Mouse (Mus musculus) hindbrain, embryonic 10.5 days (tissue): ENCODE results near the gene Lbh. TPM values are rescaled to one million over a fixed set of nuclear protein-coding genes. Genes with fewer than 3 reads are reported as not detected.

Source experiments
- DNase-seq: peaks from one replicate; pipeline ENCODE4 v3.0.0-alpha.2; 2017; ENCODE audit warnings: low spot score
- H3K27ac ChIP-seq: fragments of 300-500 bp; sonication (generic); 2 replicates; pipeline ENCODE4 v1.5.1; 2016; ENCODE audit warnings: mild to moderate bottlenecking, moderate library complexity
- H3K27me3 ChIP-seq: fragments of 300-500 bp; sonication (generic); 2 replicates; pipeline ENCODE4 v1.6.1; 2016; ENCODE audit warnings: mild to moderate bottlenecking; ENCODE audit not compliant: poor library complexity, insufficient read depth, severe bottlenecking
- H3K36me3 ChIP-seq: fragments of 300-500 bp; sonication (generic); 2 replicates; pipeline ENCODE4 v1.6.1; 2016; ENCODE audit warnings: mild to moderate bottlenecking, moderate library complexity
- H3K4me1 ChIP-seq: fragments of 300-500 bp; sonication (generic); replicated peaks from 2 replicates; pipeline ENCODE4 v1.6.1; 2016; ENCODE audit warnings: mild to moderate bottlenecking
- H3K4me3 ChIP-seq: fragments of 300-500 bp; sonication (generic); 2 replicates; pipeline ENCODE4 v1.5.1; 2016; ENCODE audit warnings: mild to moderate bottlenecking, moderate library complexity
- H3K9me3 ChIP-seq: fragments of 300-500 bp; sonication (generic); 2 replicates; pipeline ENCODE4 v1.6.1; 2016; ENCODE audit warnings: mild to moderate bottlenecking, moderate library complexity
- WGBS: fragments of 180-500 bp; shearing (Covaris S2); methylation state at CpG from one replicate; pipeline ENCODE4 v1.1.7; 2016; 5-methylcytosine and 5-hydroxymethylcytosine counted together
- polyA plus RNA-seq: library from polyadenylated mRNA; unstranded; fragments of >200 nt; fragmentation: Nextera tagmentation; extraction: Ambion mirVana; gene quantifications from 2 replicates; pipeline ENCODE4 v1.2.1, GENCODE M21; 2016

Gene Lbh
- polyA plus RNA-seq, 1 experiment from 2014 or later: 2.6 TPM

DNA sequence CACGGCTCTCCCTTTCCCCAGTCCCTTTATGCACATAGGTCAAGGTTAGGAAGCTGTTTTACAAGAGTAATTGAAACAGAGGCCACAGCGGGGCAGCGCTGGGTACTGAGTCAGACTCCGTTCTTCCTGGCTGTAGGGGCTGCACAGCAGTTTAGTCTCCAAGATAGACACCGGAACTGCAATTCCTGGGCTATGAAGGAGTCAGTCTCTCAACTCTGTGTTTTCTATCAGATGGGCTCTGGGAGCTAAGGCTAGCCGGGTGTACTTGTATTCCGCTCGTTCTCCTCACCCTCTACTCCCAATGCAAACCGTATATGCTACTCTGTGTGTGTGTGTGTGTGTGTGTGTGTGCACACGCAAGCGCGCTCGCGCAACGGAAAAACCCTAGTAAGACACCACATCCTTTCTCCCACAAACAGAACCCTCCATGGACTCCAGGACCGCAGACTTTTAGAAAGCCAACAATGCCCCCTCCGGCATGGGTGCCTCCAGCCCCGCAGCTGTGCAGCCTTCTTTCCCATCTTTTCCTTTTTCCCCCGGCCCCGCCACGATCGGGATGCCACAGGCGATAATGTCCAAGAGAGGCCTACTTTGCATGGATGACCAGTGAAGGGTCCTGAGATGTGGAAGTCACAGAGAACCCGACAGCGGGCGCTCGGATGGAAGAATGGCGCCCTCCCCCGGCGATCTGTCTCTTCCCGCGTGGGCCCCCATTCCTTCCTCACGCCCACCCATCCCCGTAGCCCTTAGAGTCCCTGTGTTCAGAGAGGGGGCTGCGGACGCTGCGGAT is 669 bp upstream of the Lbh start:
- no peaks in the 10 kb centered on the region for H3K9me3 ChIP-seq
- WGBS: 1% methylated on average over 37 of the region's 37 CpGs
- peak overlapping the region; percentile 96 for H3K27ac ChIP-seq
- peak overlapping the region; percentile 82 for H3K4me3 ChIP-seq
- peak; percentile 72 for DNase-seq
- H3K36me3 ChIP-seq: peaks cover 16% of the 10 kb centered on the region
- peaks cover 46% of the 10 kb centered on the region for H3K4me1 ChIP-seq
- H3K27me3 ChIP-seq: peaks cover 12% of the 10 kb centered on the region

DNA sequence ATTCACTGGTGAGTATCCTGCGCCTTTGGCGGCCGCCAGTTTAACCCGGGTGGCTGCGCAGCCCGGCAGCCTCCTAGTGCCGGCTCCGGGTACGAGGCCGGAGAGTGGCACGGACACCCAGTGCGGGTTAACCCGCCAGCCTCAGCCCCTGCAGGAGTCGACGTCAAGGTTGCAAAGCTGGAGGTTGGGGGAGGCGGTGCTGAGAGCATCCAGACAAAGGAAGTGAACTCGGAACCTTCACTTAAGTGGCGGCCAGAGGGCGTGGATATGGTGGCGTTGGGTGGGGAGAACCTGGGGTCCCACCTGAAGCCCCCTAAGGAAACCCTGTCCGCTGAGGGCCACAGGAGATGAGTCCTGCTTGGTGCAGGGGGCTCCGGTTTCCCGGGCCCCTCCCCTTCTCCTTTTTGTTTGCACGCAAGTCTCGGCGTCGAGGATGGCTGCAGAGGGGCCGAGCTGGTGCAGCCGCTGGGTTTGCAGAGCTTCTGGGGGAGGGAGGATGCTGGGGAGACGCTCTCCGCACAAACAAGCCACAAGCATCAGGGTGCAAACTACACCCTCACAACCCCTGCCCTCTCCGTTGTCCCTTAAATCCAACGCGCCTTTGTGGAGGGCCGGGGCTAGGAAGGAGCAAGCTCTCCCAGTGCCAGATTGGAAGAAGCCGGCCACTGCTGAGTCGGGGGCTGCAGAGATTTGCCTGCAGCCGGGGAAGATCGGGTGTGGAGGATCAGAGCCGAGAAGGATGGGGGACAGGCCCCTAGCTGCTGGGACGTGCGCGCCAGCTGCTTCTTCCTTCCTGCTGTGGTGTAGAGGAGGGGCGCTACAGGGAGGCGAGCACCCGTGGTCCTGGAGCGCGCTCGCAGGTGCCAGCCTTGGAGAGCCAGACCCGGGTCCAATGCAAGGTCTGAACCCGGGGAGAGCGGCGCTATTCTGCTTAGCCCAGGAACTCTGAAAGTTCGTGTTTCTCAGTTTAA is 751 bp downstream of the Lbh start:
- under 1% methylated on average over 54 of the region's 54 CpGs for WGBS
- H3K9me3 ChIP-seq: no peaks in the 10 kb centered on the region
- H3K27ac ChIP-seq: peak overlapping the region; percentile 96
- peaks cover 56% of the 10 kb centered on the region for H3K4me1 ChIP-seq
- H3K4me3 ChIP-seq: peak overlapping the region; percentile 82
- peak; percentile 79 for DNase-seq
- H3K27me3 ChIP-seq: peaks cover 12% of the 10 kb centered on the region
- H3K36me3 ChIP-seq: peaks cover 30% of the 10 kb centered on the region

DNA sequence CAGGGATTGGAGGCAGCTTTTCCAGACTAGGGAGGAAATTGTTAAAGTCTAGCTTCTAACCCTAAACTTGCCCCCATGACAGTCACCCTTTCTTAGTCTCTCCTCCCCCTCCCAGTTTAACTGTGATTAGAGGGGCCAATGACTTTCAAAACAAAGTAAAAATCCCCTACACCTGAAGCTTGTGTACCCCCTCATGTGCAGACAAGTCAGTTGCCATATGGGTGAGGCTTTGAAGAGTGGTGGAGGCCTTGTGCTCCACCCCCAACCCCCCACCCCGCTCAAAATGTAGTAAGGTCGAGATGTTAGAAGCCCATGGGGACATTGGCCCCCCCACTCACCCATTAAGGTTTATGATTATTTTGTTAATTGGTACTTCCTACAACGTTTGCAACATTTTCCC is 1.5 kb downstream of the Lbh start:
- Histone ChIP-seq H3K36me3 (peaks cover 38% of the 10 kb centered on the region), H3K4me1 (peaks cover 62% of the 10 kb centered on the region), H3K27me3 (peaks cover 12% of the 10 kb centered on the region), H3K9me3 (no peaks in the 10 kb centered on the region), H3K27ac (peak overlapping the region; percentile 96), H3K4me3 (peak overlapping the region; percentile 82)
- DNase-seq: no peak
- 9% methylated on average over 3 of the region's 3 CpGs for WGBS

DNA sequence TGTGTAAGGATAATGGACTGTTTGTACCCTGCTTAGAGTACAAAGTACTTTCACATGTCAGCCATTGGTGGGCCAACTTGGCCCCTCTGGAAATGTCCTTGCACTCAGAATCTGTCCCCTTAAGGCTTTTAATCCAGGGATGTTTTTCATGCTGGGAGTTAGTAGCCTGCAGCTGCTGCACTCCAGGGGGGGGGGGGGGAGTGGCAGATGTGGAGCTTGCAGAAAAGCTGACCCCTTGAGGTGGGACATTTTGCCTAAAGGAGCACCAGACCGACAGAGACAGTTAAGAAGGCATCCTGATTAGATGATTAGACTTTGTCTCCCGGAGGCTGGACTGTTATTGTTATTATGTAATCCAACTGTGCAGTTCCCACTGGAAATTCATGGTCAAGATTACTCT is 2.3 kb downstream of the Lbh start:
- Histone ChIP-seq H3K36me3 (peaks cover 46% of the 10 kb centered on the region), H3K27ac (peak overlapping the region; percentile 35; the same call in 1 of the 2 replicates), H3K9me3 (no peaks in the 10 kb centered on the region), H3K27me3 (peaks cover 12% of the 10 kb centered on the region), H3K4me3 (peak overlapping the region; percentile 31), H3K4me1 (peaks cover 70% of the 10 kb centered on the region)
- DNase-seq: no peak
- WGBS: 18% methylated on average over 2 of the region's 2 CpGs

DNA sequence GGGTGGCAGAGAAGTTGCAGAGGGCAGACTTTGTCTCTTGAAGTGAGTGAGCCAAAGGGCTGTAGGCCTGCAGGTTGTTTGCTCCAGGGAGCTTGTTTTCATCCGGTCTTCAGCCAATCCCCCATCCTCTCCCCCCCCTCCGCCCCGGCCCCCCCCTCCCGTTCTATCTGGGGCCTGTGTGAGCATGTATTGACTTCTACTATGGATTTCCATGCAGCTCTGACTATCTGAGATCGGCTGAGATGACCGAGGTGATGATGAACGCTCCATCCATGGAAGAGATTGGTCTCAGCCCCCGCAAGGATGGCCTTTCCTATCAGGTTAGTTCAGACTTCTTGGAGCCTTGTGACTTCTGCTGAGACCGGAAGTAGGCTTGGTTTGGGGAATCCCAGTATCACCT is 2.9 kb downstream of the Lbh start:
- peaks cover 75% of the 10 kb centered on the region for H3K4me1 ChIP-seq
- H3K4me3 ChIP-seq: peak overlapping the region; percentile 31; the same call in 1 of the 2 replicates
- WGBS: 58% methylated on average over 9 of the region's 9 CpGs
- no peak for DNase-seq
- peaks cover 49% of the 10 kb centered on the region for H3K36me3 ChIP-seq
- peaks cover 9% of the 10 kb centered on the region for H3K27me3 ChIP-seq
- 0 out of 2 replicates have a peak overlapping the region, but pooled peaks have one; percentile 35 for H3K27ac ChIP-seq
- no peaks in the 10 kb centered on the region for H3K9me3 ChIP-seq

DNA sequence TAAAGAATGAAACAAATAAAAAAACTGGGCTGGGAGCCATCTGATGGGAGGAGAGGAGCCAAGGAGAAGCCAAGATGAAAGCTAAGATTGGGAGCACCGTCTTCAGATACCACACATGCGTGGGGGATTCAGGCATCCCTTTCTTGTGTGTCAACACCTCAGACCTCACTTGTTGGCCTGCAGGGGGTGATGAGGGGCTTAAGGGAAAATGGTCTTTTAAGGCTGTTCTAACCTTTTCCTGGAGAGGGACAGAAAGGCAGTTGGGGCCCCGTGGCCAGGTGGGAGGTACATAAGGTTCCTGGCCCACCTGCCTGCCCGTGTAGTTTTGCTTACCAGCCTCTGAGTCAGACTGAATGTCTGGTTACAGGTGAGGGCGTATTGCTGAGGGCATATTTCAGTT is 4.1 kb downstream of the Lbh start:
- peaks cover 60% of the 10 kb centered on the region for H3K36me3 ChIP-seq
- no peak overlapping the region for H3K27ac ChIP-seq
- no peak overlapping the region for H3K4me3 ChIP-seq
- H3K9me3 ChIP-seq: no peaks in the 10 kb centered on the region
- DNase-seq: no peak
- H3K27me3 ChIP-seq: no peaks in the 10 kb centered on the region
- WGBS: 77% methylated on average over 5 of the region's 5 CpGs
- peaks cover 76% of the 10 kb centered on the region for H3K4me1 ChIP-seq

DNA sequence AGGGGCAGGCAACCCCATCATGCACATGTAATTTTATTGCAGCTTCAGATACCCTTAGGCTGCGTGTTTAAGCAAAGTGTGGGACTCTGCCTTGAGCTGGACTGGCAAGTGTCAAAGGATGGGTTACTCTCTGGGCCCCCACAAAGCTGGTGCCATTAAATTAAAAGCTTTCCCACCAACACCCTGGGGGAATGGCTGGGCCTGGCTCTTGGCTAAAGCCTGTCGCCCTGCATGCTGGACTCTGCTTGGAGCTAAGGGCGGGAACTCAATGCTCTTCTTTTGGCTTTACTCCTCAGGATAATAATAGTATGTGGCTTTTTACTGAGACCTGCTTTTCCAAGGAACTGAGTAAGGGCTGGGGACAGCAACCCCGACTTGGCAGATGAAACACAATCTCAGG is 5.2 kb downstream of the Lbh start:
- Histone ChIP-seq H3K27me3 (no peaks in the 10 kb centered on the region), H3K9me3 (no peaks in the 10 kb centered on the region), H3K4me3 (no peak overlapping the region), H3K4me1 (peaks cover 69% of the 10 kb centered on the region), H3K36me3 (peaks cover 67% of the 10 kb centered on the region), H3K27ac (no peak overlapping the region)
- WGBS: 91% methylated on average over 4 of the region's 4 CpGs
- no peak for DNase-seq

DNA sequence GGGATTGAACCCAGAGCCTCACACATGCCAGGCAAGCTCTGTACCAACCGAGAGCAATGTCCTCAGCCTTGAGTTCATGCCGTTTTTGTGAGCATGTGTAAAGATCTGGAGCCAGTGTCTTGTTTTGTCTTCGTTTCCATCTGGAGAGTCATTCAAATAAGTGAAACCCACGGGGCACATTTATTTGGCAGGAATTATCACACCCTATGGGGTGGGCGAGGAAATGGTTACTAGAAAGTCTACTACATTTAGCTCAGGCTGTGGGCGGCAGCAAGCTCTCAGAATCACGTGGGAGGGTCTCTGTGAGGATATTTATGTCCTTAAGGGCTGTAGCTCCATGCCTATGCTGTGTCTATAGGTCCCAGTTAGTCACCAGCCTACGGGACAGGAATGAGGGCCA is 6.2 kb downstream of the Lbh start:
- Histone ChIP-seq H3K27me3 (no peaks in the 10 kb centered on the region), H3K36me3 (peaks cover 77% of the 10 kb centered on the region), H3K4me1 (peaks cover 64% of the 10 kb centered on the region), H3K4me3 (no peak overlapping the region), H3K9me3 (no peaks in the 10 kb centered on the region), H3K27ac (no peak overlapping the region)
- 87% methylated on average over 8 of the region's 8 CpGs for WGBS
- DNase-seq: no peak

DNA sequence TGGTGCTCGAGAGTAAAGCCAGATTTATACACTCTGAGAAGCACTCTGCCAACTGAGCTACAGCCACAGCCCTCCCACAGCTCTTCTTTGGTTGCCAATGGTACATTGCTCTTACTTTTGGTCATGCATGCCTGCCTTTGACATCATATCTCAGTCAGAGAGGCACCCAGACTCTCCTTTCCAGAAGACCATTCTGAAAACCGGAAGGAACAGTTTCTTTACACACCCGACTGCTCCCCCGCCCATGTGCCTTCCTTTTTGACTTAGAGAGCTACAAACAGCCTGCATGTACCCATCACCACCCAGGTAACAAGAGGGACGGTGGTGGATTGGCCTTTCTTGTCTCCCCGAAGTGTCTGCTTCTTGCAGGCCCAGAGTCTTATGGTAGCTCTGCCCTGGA is 7.0 kb downstream of the Lbh start:
- no peak for DNase-seq
- Histone ChIP-seq H3K4me3 (0 out of 2 replicates have a peak overlapping the region, but pooled peaks have one; percentile 4), H3K9me3 (no peaks in the 10 kb centered on the region), H3K27ac (peak overlapping the region; percentile 85), H3K4me1 (peaks cover 58% of the 10 kb centered on the region), H3K36me3 (peaks cover 79% of the 10 kb centered on the region), H3K27me3 (no peaks in the 10 kb centered on the region)
- 88% methylated on average over 6 of the region's 6 CpGs for WGBS

DNA sequence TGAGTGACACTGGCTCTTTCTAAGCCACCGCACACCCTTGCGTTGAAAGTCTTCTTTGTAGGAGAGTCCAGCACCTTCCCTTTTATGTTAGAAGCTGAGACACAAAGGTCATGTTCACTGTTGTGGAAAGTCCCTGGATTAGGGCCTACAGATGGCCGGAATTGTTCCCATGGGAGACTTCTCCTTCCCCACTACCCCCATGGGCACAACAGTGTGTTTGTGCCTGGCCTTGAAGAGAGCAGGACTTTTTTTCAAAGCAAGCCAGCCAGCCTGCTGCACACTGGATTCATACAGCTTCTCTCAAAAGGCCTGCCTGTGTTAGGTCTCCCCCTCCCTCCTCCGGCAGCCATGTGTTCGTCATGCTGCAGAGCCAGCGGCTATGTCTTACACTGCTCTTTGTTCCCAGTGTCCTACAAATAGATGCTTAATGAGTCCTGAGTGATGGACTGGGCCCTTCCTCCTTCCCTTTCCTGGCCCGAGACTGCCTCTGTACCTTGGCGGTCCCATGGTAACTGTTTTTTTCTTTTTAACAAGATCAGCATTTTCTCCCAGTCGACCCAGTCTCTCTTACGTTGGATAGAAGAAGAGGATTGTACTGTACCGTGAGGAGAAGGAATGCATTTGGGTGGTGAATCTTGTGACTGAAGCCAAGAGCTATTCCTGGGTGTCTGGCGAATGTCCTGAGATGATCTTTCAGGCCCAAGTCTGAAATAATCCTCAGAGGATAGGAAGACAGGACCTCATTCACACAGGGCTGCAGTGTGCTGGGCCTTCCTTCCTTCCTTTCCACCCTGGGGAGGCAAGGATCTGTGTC is 7.9 kb downstream of the Lbh start:
- H3K27me3 ChIP-seq: no peaks in the 10 kb centered on the region
- 50% methylated on average over 12 of the region's 12 CpGs for WGBS
- H3K27ac ChIP-seq: peak overlapping the region; percentile 85
- H3K4me3 ChIP-seq: no peak overlapping the region
- peaks cover 49% of the 10 kb centered on the region for H3K4me1 ChIP-seq
- DNase-seq: peak; percentile 70
- no peaks in the 10 kb centered on the region for H3K9me3 ChIP-seq
- H3K36me3 ChIP-seq: peaks cover 86% of the 10 kb centered on the region

DNA sequence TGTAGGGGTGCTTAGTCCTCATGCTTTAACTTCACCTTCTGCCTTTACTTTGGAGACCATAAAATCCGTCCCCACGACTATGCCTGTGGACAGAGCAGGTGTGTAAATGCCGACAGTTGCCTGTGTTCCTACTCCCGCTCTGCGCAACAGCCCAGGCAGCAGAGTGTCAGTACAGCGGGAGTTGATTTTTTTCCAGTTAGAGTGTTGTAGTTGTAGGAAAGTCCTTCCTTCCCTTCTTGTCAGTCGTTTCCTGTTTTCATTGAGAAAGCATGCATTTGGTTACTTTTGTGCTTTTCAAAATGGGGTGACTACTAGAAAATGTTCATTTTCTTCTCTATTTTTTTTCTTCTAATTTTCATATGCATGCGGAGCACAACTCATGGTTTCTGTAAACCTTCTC is 8.9 kb downstream of the Lbh start:
- WGBS: 91% methylated on average over 8 of the region's 8 CpGs
- no peak for DNase-seq
- no peaks in the 10 kb centered on the region for H3K27me3 ChIP-seq
- H3K4me1 ChIP-seq: peaks cover 41% of the 10 kb centered on the region
- H3K27ac ChIP-seq: peak overlapping the region; percentile 85
- peaks cover 84% of the 10 kb centered on the region for H3K36me3 ChIP-seq
- peaks cover 7% of the 10 kb centered on the region for H3K9me3 ChIP-seq
- H3K4me3 ChIP-seq: no peak overlapping the region

DNA sequence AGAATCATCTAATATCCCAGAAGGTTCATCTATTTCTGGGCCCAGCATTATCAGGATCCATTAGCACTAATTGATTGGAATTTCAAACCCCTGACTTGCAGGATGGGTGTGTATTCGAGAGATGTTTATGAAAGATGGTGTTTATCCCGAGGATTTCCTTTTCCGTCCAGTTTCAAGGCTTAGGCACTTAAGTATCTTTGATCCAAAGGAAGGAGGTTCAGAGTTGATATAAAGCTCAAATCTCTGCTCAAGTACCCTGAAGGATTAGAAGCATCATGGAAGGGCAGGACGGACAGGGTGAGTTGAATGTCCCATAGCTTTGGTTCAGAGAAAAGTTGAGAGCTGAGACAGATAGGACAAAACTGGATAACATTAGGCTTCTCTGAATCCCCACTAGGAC is 15.0 kb downstream of the Lbh start:
- Histone ChIP-seq H3K36me3 (peaks cover 84% of the 10 kb centered on the region), H3K9me3 (peaks cover 13% of the 10 kb centered on the region), H3K4me3 (no peak overlapping the region), H3K27me3 (no peaks in the 10 kb centered on the region), H3K27ac (no peak overlapping the region), H3K4me1 (peaks cover 25% of the 10 kb centered on the region)
- DNase-seq: no peak
- WGBS: 91% methylated on average over 4 of the region's 4 CpGs
